Mouse (Mus musculus) heart, postnatal 4 days (tissue): Measurements from ENCODE around the gene Sdr9c7. TPM values are rescaled to one million over a fixed set of nuclear protein-coding genes. Genes with fewer than 3 reads are reported as not detected.

Experiments used
- total RNA-seq, 2 experiments: library from RNA; stranded (reverse); gene quantifications; 2 replicates each; pipeline ENCODE4 v1.2.3; 2021

Gene Sdr9c7
- total RNA-seq, 2 experiments from 2014 or later: not detected

Other genes with a start within 250 kb of the Sdr9c7 start
- gene Nemp1, start 231.6 kb upstream of the Sdr9c7 start, total RNA-seq: 1 to 10 TPM; 8.9 TPM
- gene Nab2, start 229.9 kb upstream of the Sdr9c7 start, total RNA-seq: 10 to 100 TPM; 13.5 to 14.9 TPM
- under 1 TPM; 0.10 to 0.36 TPM for gene Myo1a, start 193.3 kb upstream of the Sdr9c7 start, total RNA-seq
- not detected for gene Tac2, start 174.0 kb upstream of the Sdr9c7 start, total RNA-seq
- gene Zbtb39, start 159.0 kb upstream of the Sdr9c7 start, total RNA-seq: 1 to 10 TPM; 9.6 to 9.8 TPM
- gene Gpr182, start 146.8 kb upstream of the Sdr9c7 start, total RNA-seq: 1 to 10 TPM; 5.6 to 6.8 TPM
- gene Rdh1, start 138.8 kb upstream of the Sdr9c7 start, total RNA-seq: under 1 TPM; 0.14 TPM
- under 1 TPM in 1 of 2 experiments, not detected in 1; 0.14 TPM for gene Rdh16f1, start 138.7 kb upstream of the Sdr9c7 start, total RNA-seq
- gene Rdh9, start 122.1 kb upstream of the Sdr9c7 start, total RNA-seq: under 1 TPM in 1 of 2 experiments, not detected in 1; 0.19 TPM
- not detected for gene Rdh16, start 97.4 kb upstream of the Sdr9c7 start, total RNA-seq
- gene Rdh19, start 48.6 kb upstream of the Sdr9c7 start, total RNA-seq: not detected
- not detected for gene Rdh16f2, start 32.0 kb upstream of the Sdr9c7 start, total RNA-seq
- gene Rdh7, start 9.7 kb upstream of the Sdr9c7 start, total RNA-seq: not detected
- gene Hsd17b6, start 109.1 kb downstream of the Sdr9c7 start, total RNA-seq: not detected
- 10 to 100 TPM; 30.0 to 31.1 TPM for gene Prim1, start 116.7 kb downstream of the Sdr9c7 start, total RNA-seq
- gene Naca, start 137.1 kb downstream of the Sdr9c7 start, total RNA-seq: 100 to 1,000 TPM; 738 to 766 TPM
- 100 to 1,000 TPM; 125 to 132 TPM for gene Ptges3, start 160.4 kb downstream of the Sdr9c7 start, total RNA-seq
- gene Atp5b, start 184.8 kb downstream of the Sdr9c7 start, total RNA-seq: 1,000 to 10,000 TPM; 6,416 to 6,613 TPM
- 10 to 100 TPM; 28.0 to 30.0 TPM for gene Baz2a, start 193.1 kb downstream of the Sdr9c7 start, total RNA-seq